Mouse (Mus musculus): ENCODE results near the gene Gatd1.
A peak's percentile ranks its signal among the peaks of the same experiment; 100 is the strongest.
"Not testable (repeated sequence)": the region's sequence is repeated elsewhere in the genome, so short reads cannot be mapped to it uniquely, and the experiment has no call there.

Gatd1 gene

GRCm38 (mm10) chr7:141428701-141429100 is 14.8 kb upstream of the Gatd1 start:
- DNase-seq (ENCODE audit: low spot score in 2 of 2): no peak

GRCm38 (mm10) chr7:141426948-141427730 is 13.2 kb upstream of the Gatd1 start:
- no peak for DNase-seq (ENCODE audit: low spot score in 2 of 2)

- no peak for DNase-seq (ENCODE audit: low spot score in 2 of 2)
Observed at GRCm38 (mm10) chr7:141423811-141424210, 9.9 kb upstream of the Gatd1 start.

- no peak for DNase-seq (ENCODE audit: low spot score in 2 of 2)
Observed at GRCm38 (mm10) chr7:141420030-141420702, 6.2 kb upstream of the Gatd1 start.

- DNase-seq (ENCODE audit: low spot score in 2 of 2): no peak
Observed at GRCm38 (mm10) chr7:141418970-141419369, 5.0 kb upstream of the Gatd1 start.

GRCm38 (mm10) chr7:141417731-141418681 is 4.1 kb upstream of the Gatd1 start:
- DNase-seq (ENCODE audit: low spot score in 2 of 2): no peak

GRCm38 (mm10) chr7:141416144-141416841 is 2.4 kb upstream of the Gatd1 start:
- DNase-seq (ENCODE audit: low spot score in 2 of 2): no peak

- DNase-seq (ENCODE audit: low spot score in 2 of 2): no peak
Observed at GRCm38 (mm10) chr7:141413331-141413730, 605 bp downstream of the Gatd1 start.

- no peak for DNase-seq (ENCODE audit: low spot score in 2 of 2)
Observed at GRCm38 (mm10) chr7:141411667-141412066, 2.3 kb downstream of the Gatd1 start.

GRCm38 (mm10) chr7:141410631-141411030 is 3.3 kb downstream of the Gatd1 start:
- DNase-seq (ENCODE audit: low spot score in 2 of 2): no peak

- peak; percentile 84 to 91 for DNase-seq (ENCODE audit: low spot score in 2 of 2)
Observed at GRCm38 (mm10) chr7:141408833-141409232, 5.1 kb downstream of the Gatd1 start.

GRCm38 (mm10) chr7:141407670-141408069 is 6.3 kb downstream of the Gatd1 start:
- DNase-seq (ENCODE audit: low spot score in 2 of 2): not testable (repeated sequence)

- no peak for DNase-seq (ENCODE audit: low spot score in 2 of 2)
Observed at GRCm38 (mm10) chr7:141405466-141405865, 8.5 kb downstream of the Gatd1 start.

- DNase-seq (ENCODE audit: low spot score in 2 of 2): no peak
Observed at GRCm38 (mm10) chr7:141403305-141403704, 10.6 kb downstream of the Gatd1 start.

- no peak for DNase-seq (ENCODE audit: low spot score in 2 of 2)
Observed at GRCm38 (mm10) chr7:141395348-141395747, 18.6 kb downstream of the Gatd1 start.

GRCm38 (mm10) chr7:141394771-141395170 is 19.2 kb downstream of the Gatd1 start:
- DNase-seq (ENCODE audit: low spot score in 2 of 2): no peak

- DNase-seq (ENCODE audit: low spot score in 2 of 2): no peak
Observed at GRCm38 (mm10) chr7:141394158-141394557, 19.8 kb downstream of the Gatd1 start.

GRCm38 (mm10) chr7:141392552-141393222 is 21.2 kb downstream of the Gatd1 start:
- no peak for DNase-seq (ENCODE audit: low spot score in 2 of 2)

- peak; percentile 96 to 97 for DNase-seq (ENCODE audit: low spot score in 2 of 2)
Observed at GRCm38 (mm10) chr7:141391625-141392551, 22.0 kb downstream of the Gatd1 start, which contains the start of gene Taldo1. TSS of gene Taldo1 (plus strand) at chr7:141392199.

Measured in frontal cortex, postnatal 36 days (tissue).